Mouse (Mus musculus) ES-Bruce4 (cell line): ENCODE data around the gene Srgap1.

Experiments used
- CTCF ChIP-seq: IDR thresholded peaks from one replicate; pipeline ENCODE4 v1.8.1; 2011; ENCODE audit warnings: low read depth, low read length
- EP300 ChIP-seq: IDR thresholded peaks from 2 replicates; pipeline ENCODE4 v1.6.1; 2011; ENCODE audit warnings: low read depth, low read length; ENCODE audit not compliant: insufficient read depth
- POLR2A ChIP-seq: IDR thresholded peaks from one replicate; pipeline ENCODE4 v1.8.1; 2011; ENCODE audit warnings: low read length; ENCODE audit not compliant: insufficient read depth

DNA sequence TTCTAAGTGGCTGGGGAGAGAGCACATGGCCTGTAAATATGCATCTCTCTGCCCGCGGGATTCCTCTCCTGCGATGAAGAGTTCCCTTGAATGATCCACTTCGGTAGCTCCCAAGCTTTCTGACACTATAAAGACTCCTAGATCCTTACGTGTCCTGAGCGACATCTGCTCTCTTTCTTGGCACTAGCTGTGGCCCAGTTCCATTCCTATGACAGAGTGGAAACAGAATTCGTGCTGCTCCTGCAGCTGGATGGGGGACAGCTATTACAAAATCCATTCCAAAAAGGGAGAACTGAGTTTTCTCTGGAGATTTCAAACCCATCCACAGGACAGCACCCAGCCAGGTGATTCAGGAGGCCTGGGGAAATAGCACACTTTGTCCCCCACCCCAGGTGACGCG lies 285.0 kb downstream of the Srgap1 start:
- TF ChIP-seq CTCF: no peak
- no peak for TF ChIP-seq EP300
- TF ChIP-seq POLR2A: no peak
